In genomic region chr13:79430562-79430961, GRCm38 (mm10) we compare ENCODE assay signal across 27 mouse cellular contexts.
"Had no signal": no experiment of that assay in that cellular context is flagged by ENCODE, and none has a peak within 500 bp of the region (broad histone marks: within the 10 kb centered on the region; RNA-seq: fewer than 3 reads in every experiment).

No protein-coding gene starts in this region.

- H3K9me3 ChIP-seq: heart, embryonic 13.5 days; heart, embryonic 15.5 days; hindbrain, embryonic 13.5 days; hindbrain, embryonic 15.5 days; kidney, embryonic 15.5 days; limb, embryonic 13.5 days; limb, embryonic 15.5 days; liver, embryonic 12.5 days had no signal

- H3K36me3 ChIP-seq: heart, embryonic 13.5 days; heart, embryonic 15.5 days; hindbrain, embryonic 13.5 days; hindbrain, embryonic 15.5 days; kidney, embryonic 15.5 days; limb, embryonic 13.5 days; limb, embryonic 15.5 days; liver, embryonic 12.5 days had no signal

- ATAC-seq: hindbrain, postnatal 0 days; intestine, embryonic 16.5 days; liver, embryonic 12.5 days had no signal

- H3K4me3 ChIP-seq: gastrocnemius, adult 2 months; heart, adult 2 months; heart, embryonic 13.5 days; heart, embryonic 15.5 days; hindbrain, embryonic 13.5 days; hindbrain, embryonic 15.5 days; kidney, embryonic 15.5 days; limb, embryonic 13.5 days; limb, embryonic 15.5 days; liver, embryonic 12.5 days had no signal

- H3K27me3 ChIP-seq: heart, embryonic 13.5 days; heart, embryonic 15.5 days; hindbrain, embryonic 13.5 days; hindbrain, embryonic 15.5 days; kidney, embryonic 15.5 days; limb, embryonic 13.5 days; limb, embryonic 15.5 days; liver, embryonic 12.5 days had no signal

- H3K4me2 ChIP-seq: heart, embryonic 11.5 days; heart, embryonic 13.5 days; heart, embryonic 15.5 days; hindbrain, embryonic 13.5 days; hindbrain, embryonic 15.5 days; kidney, embryonic 15.5 days; limb, embryonic 13.5 days; limb, embryonic 15.5 days; liver, embryonic 12.5 days had no signal

- H3K9ac ChIP-seq: heart, embryonic 13.5 days; heart, embryonic 15.5 days; hindbrain, embryonic 13.5 days; hindbrain, embryonic 15.5 days; kidney, embryonic 15.5 days; limb, embryonic 13.5 days; limb, embryonic 15.5 days; liver, embryonic 12.5 days had no signal

- H3K27ac ChIP-seq: gastrocnemius, adult 2 months; heart, adult 2 months; heart, embryonic 13.5 days; heart, embryonic 15.5 days; hindbrain, embryonic 13.5 days; hindbrain, embryonic 15.5 days; hindbrain, postnatal 0 days; kidney, embryonic 15.5 days; kidney, postnatal 0 days; limb, embryonic 13.5 days; limb, embryonic 15.5 days; liver, embryonic 12.5 days had no signal

- H3K4me1 ChIP-seq: heart, embryonic 13.5 days; heart, embryonic 15.5 days; kidney, embryonic 15.5 days; limb, embryonic 13.5 days; limb, embryonic 15.5 days; liver, embryonic 12.5 days had no signal

- DNase-seq: gastrocnemius, adult 2 months; gastrocnemius, postnatal 14 days; gastrocnemius, postnatal 36 days; heart, adult 11 months; heart, adult 2 months; heart, postnatal 14 days; heart, postnatal 36 days; kidney, adult 11 months; kidney, adult 2 months; kidney, adult 9 months; kidney, postnatal 14 days; kidney, postnatal 36 days; layer of hippocampus, adult 9-11 months; layer of hippocampus, postnatal 36 days; left cerebral cortex, postnatal 4 days had no signal
